Mouse (Mus musculus) common myeloid progenitor, adult 5-6 weeks (primary cell): ENCODE data around the gene Csnk1g2. TPM values are rescaled to one million over a fixed set of nuclear protein-coding genes. Genes with fewer than 3 reads are reported as not detected.

Source experiments
- ATAC-seq: replicated peaks from 2 replicates; pipeline ENCODE4 v1.8.0; 2016; ENCODE audit warnings: low read depth, mild to moderate bottlenecking, moderate TSS enrichment, inconsistent platforms; ENCODE audit not compliant: poor library complexity, severe bottlenecking
- total RNA-seq: library from RNA; stranded (forward); fragments of 200-1000, 187-1606 nt; gene quantifications from 2 replicates; pipeline ENCODE4 v1.2.3, GENCODE M21; 2017

Gene Csnk1g2
- total RNA-seq = 132 and 167 TPM in 2 replicates

GRCm38 (mm10) chr10:80622661-80623456 lies at the start of gene Csnk1g2:
Gene Csnk1g2 (plus strand): TSS chr10:80622838.
- ATAC-seq = no peak

GRCm38 (mm10) chr10:80573944-80574343 lies 48.7 kb upstream of the Csnk1g2 start:
- no peak for ATAC-seq

GRCm38 (mm10) chr10:80574896-80575295 lies 47.7 kb upstream of the Csnk1g2 start:
- ATAC-seq = no peak

GRCm38 (mm10) chr10:80575925-80576324 lies 46.7 kb upstream of the Csnk1g2 start:
- ATAC-seq = no peak

GRCm38 (mm10) chr10:80576351-80577194 lies 46.1 kb upstream of the Csnk1g2 start:
- no peak for ATAC-seq

GRCm38 (mm10) chr10:80577195-80578130 lies 45.2 kb upstream of the Csnk1g2 start, which contains the start of gene Klf16:
Gene Klf16 (minus strand): TSS chr10:80577321.
- ATAC-seq = peak; percentile 60

- ATAC-seq = peak; percentile 61
Observed at GRCm38 (mm10) chr10:80578131-80578750, 44.4 kb upstream of the Csnk1g2 start.

GRCm38 (mm10) chr10:80578911-80579310 lies 43.7 kb upstream of the Csnk1g2 start:
- ATAC-seq = peak; percentile 50

- no peak for ATAC-seq
Observed at GRCm38 (mm10) chr10:80583047-80583446, 39.6 kb upstream of the Csnk1g2 start.

GRCm38 (mm10) chr10:80584045-80584488 lies 38.6 kb upstream of the Csnk1g2 start:
- no peak for ATAC-seq

GRCm38 (mm10) chr10:80584642-80585552 lies 37.7 kb upstream of the Csnk1g2 start:
- no peak for ATAC-seq

GRCm38 (mm10) chr10:80585581-80585980 lies 37.1 kb upstream of the Csnk1g2 start:
- ATAC-seq = no peak

- ATAC-seq = no peak
Observed at GRCm38 (mm10) chr10:80586407-80587304, 36.0 kb upstream of the Csnk1g2 start.

GRCm38 (mm10) chr10:80587305-80587657 lies 35.4 kb upstream of the Csnk1g2 start:
- ATAC-seq = no peak

GRCm38 (mm10) chr10:80589127-80589878 lies 33.3 kb upstream of the Csnk1g2 start:
- ATAC-seq = no peak

GRCm38 (mm10) chr10:80589879-80590854 lies 32.5 kb upstream of the Csnk1g2 start, which contains the start of gene Abhd17a:
Gene Abhd17a (minus strand): TSS chr10:80590341.
- ATAC-seq = peak; percentile 95
